Mouse (Mus musculus): ENCODE measurements around the gene Amigo1.

GRCm38 (mm10) chr3:108225711-108226557 is 39.8 kb downstream of the Amigo1 start:
- TF ChIP-seq CHD2 (IDR thresholded peaks at IDR 0.05; ENCODE audit: low read length) (no peak), POLR2A (IDR thresholded peaks at IDR 0.05; ENCODE audit: control insufficient read depth in 1 of 2, insufficient read depth in 1 of 2, low read depth in 1 of 2, low read length in 2 of 2, poor library complexity in 1 of 2) (no peak), GATA1 (IDR thresholded peaks at IDR 0.05; ENCODE audit: low read depth, low read length) (no peak), CTCF (IDR thresholded peaks at IDR 0.05 in 2 of 3, conservative IDR thresholded peaks at IDR 0.05 in 1 of 3; ENCODE audit: control insufficient read depth in 1 of 3, insufficient read depth in 1 of 3, low read depth in 2 of 3, low read length in 3 of 3, poor library complexity in 1 of 3, severe bottlenecking in 1 of 3) (no peak), USF1 (IDR thresholded peaks at IDR 0.05; ENCODE audit: low read depth, low read length) (no peak), HCFC1 (IDR thresholded peaks at IDR 0.05; ENCODE audit: low read depth, low read length) (no peak), MAX (IDR thresholded peaks at IDR 0.05; ENCODE audit: low read length) (no peak), KAT2A (conservative IDR thresholded peaks at IDR 0.05; ENCODE audit: low read depth, low read length) (no peak), SMC3 (IDR thresholded peaks at IDR 0.05; ENCODE audit: low read depth, low read length) (no peak), EP300 (IDR thresholded peaks at IDR 0.05; ENCODE audit: low read depth in 1 of 2, low read length in 2 of 2) (no peak), RCOR1 (IDR thresholded peaks at IDR 0.05; ENCODE audit: low read depth, low read length) (no peak), MEF2A (IDR thresholded peaks at IDR 0.05; ENCODE audit: extremely low read depth, insufficient replicate concordance, low read depth, low read length, poor library complexity, severe bottlenecking) (no peak), TBP (IDR thresholded peaks at IDR 0.05; ENCODE audit: low read depth, low read length) (no peak), JUND (IDR thresholded peaks at IDR 0.05; ENCODE audit: low read depth, low read length) (no peak)

All from MEL (cell line).